Mouse (Mus musculus): ENCODE results near the gene Gm49383. TPM values are rescaled to one million over a fixed set of nuclear protein-coding genes. Genes with fewer than 3 reads are reported as not detected.

Gene Gm49383
- total RNA-seq (2014; rRNA removed) (0.38 and 4.0 TPM in 2 replicates), polyA plus RNA-seq (2015; fragmentation: Nextera tagmentation; extraction: Ambion mirVana) (5.3 and 5.4 TPM in 2 replicates)

GRCm38 (mm10) chr12:69196444-69197377 lies at the start of gene Gm49383:
Gene Gm49383 (minus strand): TSS chr12:69197104.
- peak; percentile 78 for ATAC-seq (ENCODE audit: low FRiP score)
- peak; percentile 88 for DNase-seq (ENCODE audit: low spot score)
- peak within 1 kb of the TSS; percentile 91 for H3K4me2 ChIP-seq (ENCODE audit: low read depth, low read length, poor library complexity, severe bottlenecking)

GRCm38 (mm10) chr12:69241771-69242431 lies 45.0 kb upstream of the Gm49383 start:
- H3K36me3 ChIP-seq (ENCODE audit: insufficient read depth, low read length), result no peaks in the 10 kb centered on the region
- peak overlapping the region; percentile 66 for H3K4me2 ChIP-seq (ENCODE audit: low read depth, low read length, poor library complexity, severe bottlenecking)
- peak overlapping the region; percentile 68 for H3K4me3 ChIP-seq (ENCODE audit: low read depth, low read length)
- ATAC-seq (ENCODE audit: low FRiP score) (peak; percentile 93), DNase-seq (ENCODE audit: low spot score) (peak; percentile 81)
- H3K9me3 ChIP-seq (ENCODE audit: low read length), result no peaks in the 10 kb centered on the region
- peak overlapping the region; percentile 80 for H3K9ac ChIP-seq (replicated peaks; ENCODE audit: low read length, poor library complexity, severe bottlenecking)
- TF ChIP-seq CTCF (IDR thresholded peaks at IDR 0.05), result no peak
- WGBS, result under 1% methylated on average over 46 of the region's 64 CpGs
- H3K27me3 ChIP-seq (ENCODE audit: insufficient read depth, low read length), result no peaks in the 10 kb centered on the region
- H3K4me1 ChIP-seq (ENCODE audit: insufficient read depth, low read length), result no peaks in the 10 kb centered on the region
- H3K27ac ChIP-seq (ENCODE audit: low read depth, low read length), result peak overlapping the region; percentile 85

More at GRCm38 (mm10) chr12:69196444-69197377, at the start of gene Gm49383:
- Histone ChIP-seq H3K4me1 (ENCODE audit: insufficient read depth, low read length) (peaks cover 3% of the 10 kb centered on the region; the same call in 1 of the 2 replicates), H3K27ac (ENCODE audit: low read depth, low read length) (peak within 1 kb of the TSS; percentile 94), H3K4me3 (ENCODE audit: low read depth, low read length) (peak within 1 kb of the TSS; percentile 94), H3K9ac (replicated peaks; ENCODE audit: low read length, poor library complexity, severe bottlenecking) (peak within 1 kb of the TSS; percentile 86), H3K27me3 (ENCODE audit: insufficient read depth, low read length) (no peaks in the 10 kb centered on the region), H3K9me3 (ENCODE audit: low read length) (no peaks in the 10 kb centered on the region), H3K36me3 (ENCODE audit: insufficient read depth, low read length) (no peaks in the 10 kb centered on the region; the same call in 1 of the 2 replicates)
- WGBS, result under 1% methylated on average over 75 of the region's 75 CpGs
- TF ChIP-seq CTCF (IDR thresholded peaks at IDR 0.05), result no peak

DNA sequence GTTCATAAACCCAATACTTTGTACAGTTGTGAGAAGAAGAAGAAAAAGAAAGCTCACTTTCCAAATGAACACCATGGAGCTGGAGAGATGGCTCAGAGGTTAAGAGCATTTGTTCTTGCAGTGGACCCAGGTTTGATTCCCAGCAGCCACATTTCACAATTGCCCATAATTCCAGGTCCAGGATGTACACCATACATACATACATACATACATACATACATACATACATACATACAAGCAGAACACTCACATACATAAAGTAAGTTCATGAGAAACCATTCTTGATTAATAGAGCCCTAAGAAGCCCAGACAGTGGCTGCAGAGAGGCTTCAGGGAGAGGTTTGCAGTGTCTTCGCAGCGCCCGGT lies 44.5 kb upstream of the Gm49383 start:
- no peak for DNase-seq (ENCODE audit: low spot score)

GRCm38 (mm10) chr12:69240876-69241275 lies 44.0 kb upstream of the Gm49383 start, which contains the start of gene Klhdc1:
Gene Klhdc1 (plus strand): TSS chr12:69241176.
- no peak for TF ChIP-seq CTCF (IDR thresholded peaks at IDR 0.05)
- Histone ChIP-seq H3K4me1 (ENCODE audit: insufficient read depth, low read length) (no peaks in the 10 kb centered on the region), H3K9me3 (ENCODE audit: low read length) (no peaks in the 10 kb centered on the region), H3K27me3 (ENCODE audit: insufficient read depth, low read length) (no peaks in the 10 kb centered on the region), H3K27ac (ENCODE audit: low read depth, low read length) (peak within 1 kb of the TSS; percentile 85), H3K36me3 (ENCODE audit: insufficient read depth, low read length) (no peaks in the 10 kb centered on the region), H3K4me2 (ENCODE audit: low read depth, low read length, poor library complexity, severe bottlenecking) (peak within 1 kb of the TSS; percentile 66), H3K4me3 (ENCODE audit: low read depth, low read length) (peak within 1 kb of the TSS; percentile 68), H3K9ac (replicated peaks; ENCODE audit: low read length, poor library complexity, severe bottlenecking) (peak within 1 kb of the TSS; percentile 80)
- 62% methylated on average over 6 of the region's 6 CpGs for WGBS
- ATAC-seq (ENCODE audit: low FRiP score), result no peak
- no peak for DNase-seq (ENCODE audit: low spot score)

More for the DNA sequence above, 44.5 kb upstream of the Gm49383 start:
- H3K36me3 ChIP-seq (ENCODE audit: insufficient read depth, low read length), result no peaks in the 10 kb centered on the region
- no peak for TF ChIP-seq CTCF (IDR thresholded peaks at IDR 0.05)
- H3K4me1 ChIP-seq (ENCODE audit: insufficient read depth, low read length), result no peaks in the 10 kb centered on the region
- ATAC-seq (ENCODE audit: low FRiP score), result peak; percentile 42; the same call in 1 of the 2 replicates
- no peaks in the 10 kb centered on the region for H3K9me3 ChIP-seq (ENCODE audit: low read length)
- 0% methylated on average over 3 of the region's 3 CpGs for WGBS
- H3K27me3 ChIP-seq (ENCODE audit: insufficient read depth, low read length), result no peaks in the 10 kb centered on the region
- peak overlapping the region; percentile 80 for H3K9ac ChIP-seq (replicated peaks; ENCODE audit: low read length, poor library complexity, severe bottlenecking)
- H3K4me3 ChIP-seq (ENCODE audit: low read depth, low read length), result peak overlapping the region; percentile 68
- peak overlapping the region; percentile 85 for H3K27ac ChIP-seq (ENCODE audit: low read depth, low read length)
- peak overlapping the region; percentile 66 for H3K4me2 ChIP-seq (ENCODE audit: low read depth, low read length, poor library complexity, severe bottlenecking)

- no peaks in the 10 kb centered on the region for H3K4me1 ChIP-seq (ENCODE audit: insufficient read depth, low read length)
- H3K27me3 ChIP-seq (ENCODE audit: insufficient read depth, low read length), result no peaks in the 10 kb centered on the region
- 35% methylated on average over 3 of the region's 3 CpGs for WGBS
- DNase-seq (ENCODE audit: low spot score), result no peak
- no peaks in the 10 kb centered on the region for H3K9me3 ChIP-seq (ENCODE audit: low read length)
- H3K27ac ChIP-seq (ENCODE audit: low read depth, low read length), result no peak overlapping the region
- H3K4me3 ChIP-seq (ENCODE audit: low read depth, low read length), result no peak overlapping the region
- H3K36me3 ChIP-seq (ENCODE audit: insufficient read depth, low read length), result no peaks in the 10 kb centered on the region
- no peak overlapping the region for H3K9ac ChIP-seq (replicated peaks; ENCODE audit: low read length, poor library complexity, severe bottlenecking)
- peak; percentile 34 for TF ChIP-seq CTCF (IDR thresholded peaks at IDR 0.05)
- ATAC-seq (ENCODE audit: low FRiP score), result no peak
- H3K4me2 ChIP-seq (ENCODE audit: low read depth, low read length, poor library complexity, severe bottlenecking), result no peak overlapping the region
Observed at GRCm38 (mm10) chr12:69238284-69238683, 41.4 kb upstream of the Gm49383 start.
